Mouse (Mus musculus): ENCODE data around the gene Prdm11. TPM values are rescaled to one million over a fixed set of nuclear protein-coding genes. Genes with fewer than 3 reads are reported as not detected.

The Prdm11 gene
- polyA plus RNA-seq, 1 experiment from 2014 or later, result 2.2 TPM

DNA sequence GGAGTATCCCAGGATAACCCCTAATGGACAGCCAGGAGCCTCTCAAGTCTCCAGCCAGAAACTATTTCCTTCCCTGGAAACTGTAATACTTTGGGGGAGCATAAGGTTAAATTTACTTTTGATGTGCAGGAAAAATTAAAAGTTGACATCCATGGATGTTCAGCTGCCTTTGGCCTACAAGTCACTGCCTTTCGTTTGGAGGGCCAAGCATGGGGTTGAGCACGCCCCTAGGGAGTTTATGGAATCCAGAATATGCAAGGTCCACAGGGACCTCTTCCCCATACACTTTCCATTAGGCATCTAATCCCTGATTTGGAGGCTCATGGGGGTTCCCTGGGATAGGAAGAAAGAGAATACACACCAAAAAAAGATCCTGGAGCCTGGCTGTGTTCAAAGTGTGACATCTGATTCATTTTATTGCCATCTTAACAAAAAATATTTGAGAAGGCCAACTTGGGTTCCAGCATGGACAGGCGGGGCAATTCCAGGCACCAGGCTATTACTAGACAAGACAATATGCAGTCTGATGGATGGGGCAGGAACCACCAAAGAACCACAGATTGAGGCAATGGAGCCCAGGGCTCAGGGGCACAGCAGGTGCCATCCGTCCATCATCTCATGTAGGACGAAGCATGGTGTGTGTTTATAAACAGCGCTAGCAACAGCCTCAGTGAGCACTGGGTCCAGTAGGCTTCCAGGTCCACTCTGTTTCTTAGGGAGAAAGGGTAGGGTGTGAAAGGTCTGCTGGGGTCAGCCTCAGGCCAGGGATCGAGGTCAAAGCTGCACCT lies 61.5 kb downstream of the Prdm11 start:
- peaks cover 76% of the 10 kb centered on the region for H3K4me1 ChIP-seq (replicated peaks)
- H3K4me2 ChIP-seq, result no peak overlapping the region
- H3K36me3 ChIP-seq (replicated peaks), result no peaks in the 10 kb centered on the region
- H3K4me3 ChIP-seq (replicated peaks), result no peak overlapping the region
- H3K9me3 ChIP-seq (replicated peaks), result no peaks in the 10 kb centered on the region
- H3K27me3 ChIP-seq, result no peaks in the 10 kb centered on the region
- no peak for ATAC-seq (ENCODE audit: insufficient read depth)
- peak overlapping the region; percentile 68; the same call in 1 of the 2 replicates for H3K27ac ChIP-seq (replicated peaks)
- H3K9ac ChIP-seq, result no peak overlapping the region
- WGBS (ENCODE audit: insufficient replicate concordance), result 85% methylated on average over 7 of the region's 7 CpGs

DNA sequence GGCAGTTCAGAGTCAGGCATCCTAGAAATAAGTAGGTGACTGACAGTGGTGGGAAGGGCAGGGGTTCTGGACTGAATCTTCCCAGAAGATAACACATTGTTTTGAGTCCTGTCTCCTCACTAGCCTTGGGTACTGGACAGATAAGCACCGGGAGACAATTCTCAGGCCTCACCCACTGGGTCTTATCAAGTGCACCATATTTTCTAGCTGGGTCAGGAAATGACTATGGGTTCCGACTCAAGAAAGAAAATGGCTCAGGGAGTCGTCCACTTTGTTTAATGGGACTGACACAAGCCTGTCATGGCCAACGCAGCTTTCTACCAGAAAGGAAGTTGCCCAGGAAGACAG lies 62.7 kb downstream of the Prdm11 start:
- peak overlapping the region; percentile 68; the same call in 1 of the 2 replicates for H3K27ac ChIP-seq (replicated peaks)
- no peak overlapping the region for H3K4me3 ChIP-seq (replicated peaks)
- no peaks in the 10 kb centered on the region for H3K27me3 ChIP-seq
- no peaks in the 10 kb centered on the region for H3K9me3 ChIP-seq (replicated peaks)
- peak overlapping the region; percentile 47 for H3K4me2 ChIP-seq
- peaks cover 65% of the 10 kb centered on the region for H3K4me1 ChIP-seq (replicated peaks)
- no peak overlapping the region for H3K9ac ChIP-seq
- peak; percentile 91 for ATAC-seq (ENCODE audit: insufficient read depth)
- no peaks in the 10 kb centered on the region for H3K36me3 ChIP-seq (replicated peaks)
- WGBS (ENCODE audit: insufficient replicate concordance), result 14% methylated on average over 4 of the region's 4 CpGs

DNA sequence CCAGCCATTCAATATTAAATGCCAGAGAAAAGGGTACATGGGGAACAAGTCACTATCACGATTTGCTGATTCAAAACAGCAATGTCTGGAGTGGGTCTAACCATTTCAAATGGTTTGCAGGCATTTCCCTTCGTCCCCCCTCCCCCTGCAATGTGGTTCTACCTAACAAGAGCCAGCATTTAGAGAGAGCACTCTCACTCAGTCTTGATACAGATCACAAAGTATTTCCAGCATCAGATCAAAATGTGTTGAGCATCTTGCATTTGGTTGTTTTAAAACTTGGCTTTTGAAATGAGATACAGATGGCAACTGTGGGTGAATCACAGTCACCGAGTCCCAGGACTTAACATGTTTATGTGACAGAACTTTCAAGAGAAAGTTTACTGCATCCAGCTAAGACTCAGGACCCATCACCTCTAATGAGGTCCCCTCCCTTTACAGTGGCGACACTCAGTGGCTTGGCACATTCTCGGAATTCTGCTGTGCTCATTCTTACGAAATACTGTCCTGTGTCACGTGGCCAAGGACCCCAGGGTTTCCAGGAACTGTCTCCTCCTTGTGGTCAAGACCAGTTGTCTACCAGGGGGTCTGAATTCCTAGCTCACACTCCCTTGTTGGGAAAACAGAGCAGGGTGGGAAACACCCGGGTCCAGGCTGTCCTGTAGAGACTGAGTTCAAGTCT lies 63.2 kb downstream of the Prdm11 start:
- Histone ChIP-seq H3K4me1 (replicated peaks) (peaks cover 60% of the 10 kb centered on the region), H3K4me2 (peak overlapping the region; percentile 47), H3K9ac (no peak overlapping the region), H3K27ac (replicated peaks) (peak overlapping the region; percentile 68; the same call in 1 of the 2 replicates), H3K4me3 (replicated peaks) (no peak overlapping the region), H3K9me3 (replicated peaks) (no peaks in the 10 kb centered on the region), H3K27me3 (no peaks in the 10 kb centered on the region), H3K36me3 (replicated peaks) (no peaks in the 10 kb centered on the region)
- 22% methylated on average over 8 of the region's 8 CpGs for WGBS (ENCODE audit: insufficient replicate concordance)
- ATAC-seq (ENCODE audit: insufficient read depth), result peak; percentile 46

DNA sequence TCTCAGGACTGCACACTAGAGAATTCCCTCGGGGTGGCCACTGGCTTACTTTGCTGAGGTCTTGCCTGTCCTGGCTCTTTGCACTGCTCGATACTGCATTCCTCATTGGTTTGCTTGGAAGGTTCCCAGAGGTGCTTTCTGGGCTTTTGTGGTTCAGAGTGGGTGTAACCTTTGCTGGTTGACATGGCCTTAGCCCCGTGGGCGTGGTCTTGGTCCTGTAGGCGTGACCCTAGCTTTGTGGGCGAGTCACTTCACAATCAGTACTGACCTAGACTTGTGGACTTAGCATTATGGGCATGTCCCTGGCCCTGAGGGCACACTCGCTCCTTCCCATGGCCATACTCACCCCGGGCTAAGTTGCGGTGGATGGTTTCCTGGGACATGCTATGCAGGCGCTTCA lies 65.8 kb downstream of the Prdm11 start:
- peaks cover 42% of the 10 kb centered on the region for H3K4me1 ChIP-seq (replicated peaks)
- no peak overlapping the region for H3K9ac ChIP-seq
- no peak for ATAC-seq (ENCODE audit: insufficient read depth)
- no peaks in the 10 kb centered on the region for H3K27me3 ChIP-seq
- H3K36me3 ChIP-seq (replicated peaks), result no peaks in the 10 kb centered on the region
- no peak overlapping the region for H3K4me3 ChIP-seq (replicated peaks)
- no peak overlapping the region for H3K27ac ChIP-seq (replicated peaks)
- H3K9me3 ChIP-seq (replicated peaks), result no peaks in the 10 kb centered on the region
- H3K4me2 ChIP-seq, result no peak overlapping the region
- WGBS (ENCODE audit: insufficient replicate concordance), result 58% methylated on average over 10 of the region's 10 CpGs

DNA sequence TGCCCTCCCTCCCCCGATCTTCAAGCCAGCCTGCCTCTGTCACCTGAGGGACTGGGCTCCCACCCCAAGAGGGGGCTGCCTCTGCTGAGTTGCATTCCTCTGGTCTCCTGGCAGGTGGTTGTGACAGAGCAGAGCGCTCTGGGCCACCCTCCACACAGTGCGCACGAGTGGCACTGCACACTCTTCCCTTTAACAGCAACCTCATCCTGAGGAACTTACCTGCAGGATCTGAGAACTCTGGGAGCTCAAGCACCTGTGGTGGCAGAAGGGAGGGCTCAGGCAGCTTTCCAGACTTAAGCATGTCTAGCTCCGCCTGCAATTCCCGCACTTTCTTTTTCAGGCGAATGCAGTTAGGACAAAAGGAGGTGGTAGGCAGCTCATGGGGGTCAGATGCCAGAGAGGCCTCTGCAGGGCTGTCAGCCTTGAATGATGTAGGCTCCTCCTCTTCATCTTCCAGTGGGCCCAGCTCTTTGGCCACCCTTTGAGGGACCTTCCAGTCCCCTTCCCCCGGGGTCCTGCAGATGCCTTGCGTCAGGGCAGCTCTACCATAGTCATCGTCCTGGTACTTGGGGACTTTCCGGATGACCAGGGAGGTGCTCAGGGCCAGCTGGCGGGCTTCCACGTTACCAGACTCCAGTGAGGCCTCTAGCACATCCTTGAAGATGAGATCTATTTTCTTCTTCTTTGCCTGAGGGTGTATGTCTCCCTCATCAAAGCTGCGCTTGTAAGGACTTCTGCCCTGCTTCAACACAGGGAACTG lies 70.8 kb downstream of the Prdm11 start:
- no peaks in the 10 kb centered on the region for H3K9me3 ChIP-seq (replicated peaks)
- no peaks in the 10 kb centered on the region for H3K27me3 ChIP-seq
- ATAC-seq (ENCODE audit: insufficient read depth), result no peak
- 0 out of 2 replicates have a peak, but pooled peaks cover 7% of the 10 kb centered on the region for H3K36me3 ChIP-seq (replicated peaks)
- no peak overlapping the region for H3K9ac ChIP-seq
- 82% methylated on average over 14 of the region's 14 CpGs for WGBS (ENCODE audit: insufficient replicate concordance)
- H3K4me2 ChIP-seq, result no peak overlapping the region
- peaks cover 3% of the 10 kb centered on the region for H3K4me1 ChIP-seq (replicated peaks)
- H3K4me3 ChIP-seq (replicated peaks), result no peak overlapping the region
- H3K27ac ChIP-seq (replicated peaks), result no peak overlapping the region

DNA sequence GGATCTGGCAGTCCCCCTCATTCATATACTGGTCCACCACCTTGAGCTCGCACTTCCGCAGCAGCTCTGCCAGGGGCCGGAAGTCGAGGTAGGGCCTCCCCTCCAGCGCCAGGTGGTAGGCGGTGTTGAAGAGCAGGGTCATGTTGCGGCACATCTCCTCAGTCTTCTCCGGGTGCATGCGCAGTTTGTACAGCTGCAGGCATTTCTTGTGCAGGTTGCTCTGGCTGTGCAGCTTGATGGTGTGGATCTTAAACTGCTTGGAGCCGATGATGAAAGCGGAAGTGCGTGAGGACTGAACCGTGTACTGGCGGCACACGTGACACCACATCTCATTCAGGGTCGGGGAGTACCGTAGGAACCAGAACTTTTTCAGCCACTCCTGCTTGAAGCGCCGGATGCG lies 72.3 kb downstream of the Prdm11 start:
- no peak overlapping the region for H3K4me2 ChIP-seq
- H3K27me3 ChIP-seq, result no peaks in the 10 kb centered on the region
- no peak overlapping the region for H3K27ac ChIP-seq (replicated peaks)
- H3K9me3 ChIP-seq (replicated peaks), result no peaks in the 10 kb centered on the region
- H3K4me3 ChIP-seq (replicated peaks), result no peak overlapping the region
- ATAC-seq (ENCODE audit: insufficient read depth), result no peak
- WGBS (ENCODE audit: insufficient replicate concordance), result 92% methylated on average over 20 of the region's 20 CpGs
- H3K36me3 ChIP-seq (replicated peaks), result 0 out of 2 replicates have a peak, but pooled peaks cover 7% of the 10 kb centered on the region
- no peak overlapping the region for H3K9ac ChIP-seq
- no peaks in the 10 kb centered on the region for H3K4me1 ChIP-seq (replicated peaks)

DNA sequence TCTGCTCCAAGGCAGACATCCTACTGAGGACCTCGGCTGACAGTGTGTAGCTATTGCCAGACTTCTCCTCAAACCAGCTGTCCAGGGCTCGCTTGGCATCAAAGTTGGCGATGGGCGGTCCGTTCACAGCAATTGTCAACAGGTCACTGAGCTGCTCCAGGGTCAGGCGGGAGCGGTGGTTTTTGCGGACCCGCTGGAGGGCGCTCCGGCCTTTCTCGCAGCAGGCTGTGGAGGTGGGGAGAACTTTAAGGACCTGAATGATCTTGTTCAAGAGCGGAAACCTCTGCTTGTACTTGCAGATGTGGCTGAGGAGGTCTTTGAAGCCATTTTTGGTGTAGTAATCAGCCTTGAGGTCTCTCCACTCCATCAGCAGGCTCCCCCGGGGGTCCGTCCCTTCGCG lies 73.9 kb downstream of the Prdm11 start:
- no peaks in the 10 kb centered on the region for H3K9me3 ChIP-seq (replicated peaks)
- H3K9ac ChIP-seq, result no peak overlapping the region
- no peaks in the 10 kb centered on the region for H3K27me3 ChIP-seq
- H3K36me3 ChIP-seq (replicated peaks), result 0 out of 2 replicates have a peak, but pooled peaks cover 7% of the 10 kb centered on the region
- H3K4me1 ChIP-seq (replicated peaks), result no peaks in the 10 kb centered on the region
- 88% methylated on average over 17 of the region's 17 CpGs for WGBS (ENCODE audit: insufficient replicate concordance)
- ATAC-seq (ENCODE audit: insufficient read depth), result no peak
- H3K4me3 ChIP-seq (replicated peaks), result no peak overlapping the region
- no peak overlapping the region for H3K27ac ChIP-seq (replicated peaks)
- no peak overlapping the region for H3K4me2 ChIP-seq

DNA sequence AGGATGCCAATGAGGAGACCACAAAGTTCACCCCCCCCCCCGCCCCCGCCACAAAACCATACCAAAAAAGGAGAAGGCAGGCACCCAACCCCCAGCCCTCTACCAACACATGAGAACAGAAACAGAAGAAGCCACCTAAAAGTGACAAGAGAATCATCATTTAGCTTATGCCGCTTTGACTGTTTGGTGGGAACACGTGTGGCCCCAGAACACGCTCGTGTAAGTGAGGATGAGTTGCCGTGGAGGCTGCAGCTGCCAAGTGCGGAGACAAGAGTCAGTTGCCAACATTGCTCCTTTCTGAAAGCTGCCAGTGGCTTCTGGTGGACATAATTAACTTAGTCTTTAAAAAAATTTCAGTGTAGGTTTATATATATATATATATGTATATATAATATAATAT lies 74.4 kb downstream of the Prdm11 start:
- Histone ChIP-seq H3K27me3 (no peaks in the 10 kb centered on the region), H3K4me3 (replicated peaks) (no peak overlapping the region), H3K9ac (no peak overlapping the region), H3K9me3 (replicated peaks) (no peaks in the 10 kb centered on the region), H3K4me2 (no peak overlapping the region), H3K36me3 (replicated peaks) (0 out of 2 replicates have a peak, but pooled peaks cover 7% of the 10 kb centered on the region), H3K4me1 (replicated peaks) (no peaks in the 10 kb centered on the region), H3K27ac (replicated peaks) (no peak overlapping the region)
- 64% methylated on average over 8 of the region's 8 CpGs for WGBS (ENCODE audit: insufficient replicate concordance)
- ATAC-seq (ENCODE audit: insufficient read depth), result no peak

DNA sequence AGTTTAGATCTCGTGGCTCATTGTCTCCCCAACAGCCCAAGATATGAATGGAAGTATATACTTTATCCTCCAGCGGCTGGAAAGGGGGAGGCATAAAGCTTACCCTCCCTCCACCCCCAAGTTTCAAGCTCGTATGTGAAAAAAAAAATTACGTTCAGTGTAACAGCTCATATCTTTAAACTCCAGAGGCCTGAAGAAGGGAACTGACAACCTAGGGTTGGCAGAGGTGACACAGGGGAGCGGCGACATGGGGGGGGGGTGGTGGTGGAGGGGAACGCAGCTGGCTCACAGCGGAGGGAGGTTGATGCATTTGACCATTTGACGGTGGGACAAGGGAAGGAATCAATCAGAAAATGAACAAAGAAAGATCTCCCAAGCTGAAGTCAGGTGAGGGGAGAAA lies 74.9 kb downstream of the Prdm11 start:
- no peak overlapping the region for H3K4me3 ChIP-seq (replicated peaks)
- ATAC-seq (ENCODE audit: insufficient read depth), result peak; percentile 28; the same call in 1 of the 2 replicates
- no peak overlapping the region for H3K4me2 ChIP-seq

DNA sequence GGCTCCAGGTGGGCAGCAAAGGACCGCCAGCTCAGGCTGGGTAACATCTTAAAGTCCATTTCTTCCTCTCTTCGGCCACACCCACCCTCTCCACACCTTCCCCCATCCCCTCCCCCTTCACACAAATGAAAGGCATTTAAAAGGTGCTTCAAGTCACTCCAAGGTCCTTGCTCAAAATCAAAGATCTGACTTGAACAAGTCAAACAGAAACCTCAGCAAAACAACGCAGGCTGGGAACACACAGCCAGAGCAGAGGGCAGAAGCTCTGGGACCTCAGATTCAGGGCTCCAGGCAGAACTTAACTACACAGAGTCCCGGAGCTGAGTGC lies 78.2 kb downstream of the Prdm11 start:
- Histone ChIP-seq H3K27me3 (no peaks in the 10 kb centered on the region), H3K4me1 (replicated peaks) (no peaks in the 10 kb centered on the region), H3K9me3 (replicated peaks) (no peaks in the 10 kb centered on the region), H3K9ac (no peak overlapping the region), H3K4me2 (no peak overlapping the region), H3K27ac (replicated peaks) (no peak overlapping the region), H3K36me3 (replicated peaks) (no peaks in the 10 kb centered on the region), H3K4me3 (replicated peaks) (no peak overlapping the region)
- WGBS (ENCODE audit: insufficient replicate concordance), result 53% methylated on average over 4 of the region's 4 CpGs
- ATAC-seq (ENCODE audit: insufficient read depth), result no peak

More for the DNA sequence above, 74.9 kb downstream of the Prdm11 start:
- Histone ChIP-seq H3K27me3 (no peaks in the 10 kb centered on the region), H3K27ac (replicated peaks) (no peak overlapping the region), H3K9ac (no peak overlapping the region), H3K9me3 (replicated peaks) (no peaks in the 10 kb centered on the region), H3K4me1 (replicated peaks) (no peaks in the 10 kb centered on the region), H3K36me3 (replicated peaks) (0 out of 2 replicates have a peak, but pooled peaks cover 7% of the 10 kb centered on the region)
- 22% methylated on average over 9 of the region's 9 CpGs for WGBS (ENCODE audit: insufficient replicate concordance)
